Mouse (Mus musculus): ENCODE results near the gene Rap1gap. TPM values are rescaled to one million over a fixed set of nuclear protein-coding genes. Genes with fewer than 3 reads are reported as not detected.

Rap1gap gene
- polyA plus RNA-seq, 1 experiment from 2014 or later: 8.0 TPM

GRCm38 (mm10) chr4:137750121-137750520, 85.6 kb downstream of the Rap1gap start:
- H3K27ac ChIP-seq: peak overlapping the region; percentile 75; the same call in 1 of the 2 replicates
- DNase-seq (ENCODE audit: low spot score): no peak
- peaks cover 4% of the 10 kb centered on the region; the same call in 1 of the 2 replicates for H3K27me3 ChIP-seq (ENCODE audit: insufficient read depth, poor library complexity, severe bottlenecking)
- H3K9me3 ChIP-seq: no peaks in the 10 kb centered on the region
- H3K4me3 ChIP-seq: no peak overlapping the region
- H3K4me1 ChIP-seq: peaks cover 33% of the 10 kb centered on the region
- WGBS: 65% methylated on average over 9 of the region's 9 CpGs
- no peaks in the 10 kb centered on the region for H3K36me3 ChIP-seq

GRCm38 (mm10) chr4:137751310-137751709, 86.8 kb downstream of the Rap1gap start:
- no peaks in the 10 kb centered on the region for H3K9me3 ChIP-seq
- 50% methylated on average over 8 of the region's 8 CpGs for WGBS
- H3K36me3 ChIP-seq: no peaks in the 10 kb centered on the region
- H3K27me3 ChIP-seq (ENCODE audit: insufficient read depth, poor library complexity, severe bottlenecking): peaks cover 11% of the 10 kb centered on the region; the same call in 1 of the 2 replicates
- H3K4me1 ChIP-seq: peaks cover 33% of the 10 kb centered on the region
- peak; percentile 94 for DNase-seq (ENCODE audit: low spot score)
- H3K27ac ChIP-seq: peak overlapping the region; percentile 75
- H3K4me3 ChIP-seq: 0 out of 2 replicates have a peak overlapping the region, but pooled peaks have one; percentile 1

- H3K4me3 ChIP-seq: 0 out of 2 replicates have a peak overlapping the region, but pooled peaks have one; percentile 1
- peaks cover 11% of the 10 kb centered on the region; the same call in 1 of the 2 replicates for H3K27me3 ChIP-seq (ENCODE audit: insufficient read depth, poor library complexity, severe bottlenecking)
- H3K9me3 ChIP-seq: no peaks in the 10 kb centered on the region
- peaks cover 33% of the 10 kb centered on the region for H3K4me1 ChIP-seq
- WGBS: 50% methylated on average over 9 of the region's 9 CpGs
- no peak for DNase-seq (ENCODE audit: low spot score)
- H3K36me3 ChIP-seq: no peaks in the 10 kb centered on the region
- peak overlapping the region; percentile 75 for H3K27ac ChIP-seq
Measured at GRCm38 (mm10) chr4:137751717-137752116, 87.2 kb downstream of the Rap1gap start.

GRCm38 (mm10) chr4:137752471-137752870, 87.9 kb downstream of the Rap1gap start:
- H3K4me1 ChIP-seq: peaks cover 38% of the 10 kb centered on the region
- peaks cover 11% of the 10 kb centered on the region; the same call in 1 of the 2 replicates for H3K27me3 ChIP-seq (ENCODE audit: insufficient read depth, poor library complexity, severe bottlenecking)
- no peak for DNase-seq (ENCODE audit: low spot score)
- peak overlapping the region; percentile 75 for H3K27ac ChIP-seq
- whole genome bisulfite sequencing: 78% methylated on average over 15 of the region's 15 CpGs
- no peaks in the 10 kb centered on the region for H3K9me3 ChIP-seq
- no peak overlapping the region for H3K4me3 ChIP-seq
- no peaks in the 10 kb centered on the region for H3K36me3 ChIP-seq

GRCm38 (mm10) chr4:137753199-137753598, 88.7 kb downstream of the Rap1gap start:
- H3K27me3 ChIP-seq (ENCODE audit: insufficient read depth, poor library complexity, severe bottlenecking): peaks cover 11% of the 10 kb centered on the region; the same call in 1 of the 2 replicates
- no peak overlapping the region for H3K27ac ChIP-seq
- no peak for DNase-seq (ENCODE audit: low spot score)
- H3K4me1 ChIP-seq: peaks cover 39% of the 10 kb centered on the region
- H3K9me3 ChIP-seq: no peaks in the 10 kb centered on the region
- H3K4me3 ChIP-seq: no peak overlapping the region
- H3K36me3 ChIP-seq: no peaks in the 10 kb centered on the region
- WGBS: 76% methylated on average over 7 of the region's 7 CpGs

- Histone ChIP-seq H3K27me3 (ENCODE audit: insufficient read depth, poor library complexity, severe bottlenecking) (peaks cover 11% of the 10 kb centered on the region; the same call in 1 of the 2 replicates), H3K27ac (no peak overlapping the region), H3K9me3 (no peaks in the 10 kb centered on the region), H3K4me1 (peaks cover 39% of the 10 kb centered on the region), H3K4me3 (no peak overlapping the region), H3K36me3 (no peaks in the 10 kb centered on the region)
- DNase-seq (ENCODE audit: low spot score): no peak
- 64% methylated on average over 2 of the region's 2 CpGs for WGBS
Measured at GRCm38 (mm10) chr4:137754446-137754845, 89.9 kb downstream of the Rap1gap start.

- Histone ChIP-seq H3K4me1 (peaks cover 27% of the 10 kb centered on the region), H3K36me3 (no peaks in the 10 kb centered on the region), H3K27ac (no peak overlapping the region), H3K9me3 (no peaks in the 10 kb centered on the region), H3K4me3 (no peak overlapping the region), H3K27me3 (ENCODE audit: insufficient read depth, poor library complexity, severe bottlenecking) (0 out of 2 replicates have a peak, but pooled peaks cover under 1% of the 10 kb centered on the region)
- DNase-seq (ENCODE audit: low spot score): no peak
- WGBS: 84% methylated on average over 9 of the region's 9 CpGs
Measured at GRCm38 (mm10) chr4:137762886-137763285, 98.4 kb downstream of the Rap1gap start.

GRCm38 (mm10) chr4:137763920-137764495, 99.5 kb downstream of the Rap1gap start:
- Histone ChIP-seq H3K27me3 (ENCODE audit: insufficient read depth, poor library complexity, severe bottlenecking) (0 out of 2 replicates have a peak, but pooled peaks cover 11% of the 10 kb centered on the region), H3K4me1 (peaks cover 37% of the 10 kb centered on the region), H3K9me3 (no peaks in the 10 kb centered on the region), H3K4me3 (no peak overlapping the region), H3K36me3 (no peaks in the 10 kb centered on the region), H3K27ac (peak overlapping the region; percentile 22; the same call in 1 of the 2 replicates)
- DNase-seq (ENCODE audit: low spot score): no peak
- 59% methylated on average over 8 of the region's 8 CpGs for WGBS

- H3K9me3 ChIP-seq: no peaks in the 10 kb centered on the region
- peaks cover 43% of the 10 kb centered on the region for H3K4me1 ChIP-seq
- WGBS: 75% methylated on average over 3 of the region's 3 CpGs
- no peak for DNase-seq (ENCODE audit: low spot score)
- H3K4me3 ChIP-seq: no peak overlapping the region
- H3K27me3 ChIP-seq (ENCODE audit: insufficient read depth, poor library complexity, severe bottlenecking): 0 out of 2 replicates have a peak, but pooled peaks cover 12% of the 10 kb centered on the region
- H3K36me3 ChIP-seq: no peaks in the 10 kb centered on the region
- no peak overlapping the region for H3K27ac ChIP-seq
Measured at GRCm38 (mm10) chr4:137764621-137765020, 100.1 kb downstream of the Rap1gap start.

- Histone ChIP-seq H3K27me3 (ENCODE audit: insufficient read depth, poor library complexity, severe bottlenecking) (0 out of 2 replicates have a peak, but pooled peaks cover 12% of the 10 kb centered on the region), H3K4me3 (no peak overlapping the region), H3K4me1 (peaks cover 51% of the 10 kb centered on the region), H3K9me3 (no peaks in the 10 kb centered on the region), H3K36me3 (no peaks in the 10 kb centered on the region), H3K27ac (peak overlapping the region; percentile 44; the same call in 1 of the 2 replicates)
- WGBS: 48% methylated on average over 7 of the region's 7 CpGs
- no peak for DNase-seq (ENCODE audit: low spot score)
Measured at GRCm38 (mm10) chr4:137765554-137765971, 101.0 kb downstream of the Rap1gap start.

- H3K27me3 ChIP-seq (ENCODE audit: insufficient read depth, poor library complexity, severe bottlenecking): peaks cover 19% of the 10 kb centered on the region; the same call in 1 of the 2 replicates
- H3K4me1 ChIP-seq: peaks cover 58% of the 10 kb centered on the region
- H3K36me3 ChIP-seq: no peaks in the 10 kb centered on the region
- DNase-seq (ENCODE audit: low spot score): no peak
- no peak overlapping the region for H3K4me3 ChIP-seq
- H3K9me3 ChIP-seq: no peaks in the 10 kb centered on the region
- peak overlapping the region; percentile 44; the same call in 1 of the 2 replicates for H3K27ac ChIP-seq
- 23% methylated on average over 5 of the region's 5 CpGs for WGBS
Measured at GRCm38 (mm10) chr4:137766365-137766764, 101.8 kb downstream of the Rap1gap start.

- Histone ChIP-seq H3K9me3 (no peaks in the 10 kb centered on the region), H3K27me3 (ENCODE audit: insufficient read depth, poor library complexity, severe bottlenecking) (peaks cover 26% of the 10 kb centered on the region; the same call in 1 of the 2 replicates), H3K36me3 (no peaks in the 10 kb centered on the region), H3K4me3 (no peak overlapping the region), H3K4me1 (peaks cover 63% of the 10 kb centered on the region), H3K27ac (0 out of 2 replicates have a peak overlapping the region, but pooled peaks have one; percentile 31)
- 82% methylated on average over 5 of the region's 5 CpGs for WGBS
- no peak for DNase-seq (ENCODE audit: low spot score)
Measured at GRCm38 (mm10) chr4:137768381-137768780, 103.9 kb downstream of the Rap1gap start.

- Histone ChIP-seq H3K4me1 (peaks cover 66% of the 10 kb centered on the region), H3K27me3 (ENCODE audit: insufficient read depth, poor library complexity, severe bottlenecking) (peaks cover 31% of the 10 kb centered on the region; the same call in 1 of the 2 replicates), H3K36me3 (no peaks in the 10 kb centered on the region), H3K4me3 (no peak overlapping the region), H3K27ac (peak overlapping the region; percentile 10; the same call in 1 of the 2 replicates), H3K9me3 (no peaks in the 10 kb centered on the region)
- 73% methylated on average over 6 of the region's 6 CpGs for WGBS
- DNase-seq (ENCODE audit: low spot score): no peak
Measured at GRCm38 (mm10) chr4:137768831-137769230, 104.3 kb downstream of the Rap1gap start.

Measured in heart, embryonic 10.5 days (tissue).